Mouse (Mus musculus) ES-E14 (cell line): Measurements from ENCODE around the gene Hemgn. TPM values are rescaled to one million over a fixed set of nuclear protein-coding genes. Genes with fewer than 3 reads are reported as not detected.

Experiments
- DNase-seq: peaks from one replicate; pipeline ENCODE4 v3.0.0-alpha.2; 2013; ENCODE audit warnings: low read depth, low spot score
- H3K27ac ChIP-seq: 2 replicates; pipeline ENCODE4 v1.5.1; 2012; ENCODE audit warnings: low read depth, mild to moderate bottlenecking, low read length, moderate library complexity, mixed read lengths; ENCODE audit not compliant: poor library complexity, insufficient read depth, severe bottlenecking
- H3K36me3 ChIP-seq: 2 replicates; pipeline ENCODE4 v1.6.1; 2012; ENCODE audit warnings: mild to moderate bottlenecking, low read length, moderate library complexity, mixed read lengths; ENCODE audit not compliant: control insufficient read depth, poor library complexity, insufficient read depth, severe bottlenecking
- H3K4me1 ChIP-seq, 2 experiments: fragments of 150-350 bp in 1 of 2; sonication (generic) in 1 of 2; 2 replicates each; pipeline ENCODE4 v1.6.1; 2012; ENCODE audit warnings: low read length in 2 of 2, mild to moderate bottlenecking in 1 of 2, mixed read lengths in 1 of 2; ENCODE audit not compliant: control insufficient read depth in 2 of 2, insufficient read depth in 2 of 2, poor library complexity in 1 of 2
- H3K4me3 ChIP-seq, 2 experiments: fragments of 150-350 bp in 1 of 2; sonication (generic) in 1 of 2; 2 replicates each; pipeline ENCODE4 v1.5.1; 2012; ENCODE audit warnings: low read length in 2 of 2, low read depth in 1 of 2, mild to moderate bottlenecking in 1 of 2, mixed read lengths in 1 of 2; ENCODE audit not compliant: insufficient read depth in 1 of 2, poor library complexity in 1 of 2, severe bottlenecking in 1 of 2
- H3K9ac ChIP-seq: 2 replicates; pipeline ENCODE4 v1.6.1; 2012; ENCODE audit warnings: low read depth, mild to moderate bottlenecking, low read length, mixed read lengths; ENCODE audit not compliant: poor library complexity, insufficient read depth, severe bottlenecking
- H3K9me3 ChIP-seq: fragments of 150-350 bp; sonication (generic); 2 replicates; pipeline ENCODE4 v1.6.1; 2012; ENCODE audit warnings: low read depth, mild to moderate bottlenecking, low read length; ENCODE audit not compliant: control insufficient read depth, insufficient read depth
- CHD2 ChIP-seq: IDR thresholded peaks from 2 replicates; pipeline ENCODE4 v1.6.1; 2014; ENCODE audit warnings: mild to moderate bottlenecking, low read depth, low read length, inconsistent platforms
- HCFC1 ChIP-seq: IDR thresholded peaks from 2 replicates; pipeline ENCODE4 v1.6.1; 2012; ENCODE audit warnings: low read length, inconsistent platforms, borderline replicate concordance; ENCODE audit not compliant: insufficient read depth
- MAFK ChIP-seq: IDR thresholded peaks from 2 replicates; pipeline ENCODE4 v1.6.1; 2014; ENCODE audit warnings: mild to moderate bottlenecking, low read depth, low read length, inconsistent platforms; ENCODE audit not compliant: insufficient read depth
- ZC3H11A ChIP-seq: IDR thresholded peaks from 2 replicates; pipeline ENCODE4 v1.6.1; 2012; ENCODE audit warnings: low read depth, mild to moderate bottlenecking, inconsistent platforms, low read length, borderline replicate concordance
- ZNF384 ChIP-seq: IDR thresholded peaks from 2 replicates; pipeline ENCODE4 v1.6.1; 2012; ENCODE audit warnings: low read depth, low read length, inconsistent platforms
- in situ Hi-C, 2 experiments: fragments of 600-800 bp; cut with MboI; formaldehyde crosslinking; loops; one replicate each; pipeline ENCODE4 v1.15.1; 2025; ENCODE audit warnings: low sequenced_read_pairs in 2 of 2, inconsistent platforms in 1 of 2; ENCODE audit not compliant: unreplicated experiment in 2 of 2
- total RNA-seq: library from RNA; depleted of rRNA; stranded (reverse); fragments of 300-350 nt; gene quantifications from 2 replicates; pipeline ENCODE4 v1.2.3, GENCODE M21; 2012

The Hemgn gene
- total RNA-seq, 1 experiment, result not detected

DNA sequence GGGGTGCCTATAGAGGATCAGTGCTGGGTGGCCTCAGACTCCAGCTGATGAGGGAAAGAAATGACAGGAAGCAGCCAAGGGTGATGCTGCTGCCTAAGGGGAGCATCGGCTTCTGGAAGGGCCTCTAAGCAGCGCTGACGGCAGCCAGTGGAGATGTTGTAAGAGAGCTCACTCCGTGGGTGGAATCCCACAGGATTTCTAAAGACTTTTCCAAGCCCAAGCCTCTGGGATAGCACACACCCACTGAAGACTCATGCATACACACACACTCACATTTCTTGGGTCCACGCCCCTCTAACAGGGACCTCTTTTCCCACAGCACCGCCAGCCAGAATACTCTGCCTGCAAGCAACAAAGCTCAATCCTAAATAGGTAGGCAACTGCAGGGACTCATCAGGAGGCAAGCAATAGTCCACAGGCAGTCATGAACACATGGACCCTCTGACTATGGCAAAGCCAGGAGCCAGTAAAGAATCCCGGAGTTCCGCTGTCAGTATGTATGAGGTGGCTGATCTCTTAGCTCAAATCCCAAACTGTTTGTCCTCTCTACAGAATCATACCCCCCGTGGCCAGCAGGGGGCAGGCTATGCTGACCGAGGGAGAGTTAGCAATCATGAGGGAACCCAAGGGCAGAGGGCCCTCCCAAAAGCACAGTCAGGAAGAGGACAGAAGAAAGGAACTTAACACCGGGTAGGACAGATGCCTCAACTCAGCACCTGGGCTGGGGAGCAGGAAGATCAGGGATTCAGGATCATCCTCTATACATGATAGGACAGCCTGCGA is 56.8 kb downstream of the Hemgn start:
- TF ChIP-seq MAFK, result no peak
- no peak for TF ChIP-seq ZNF384
- no peak for TF ChIP-seq HCFC1
- TF ChIP-seq CHD2, result no peak
- no peak for TF ChIP-seq ZC3H11A
- no peaks in the 10 kb centered on the region for H3K36me3 ChIP-seq
- H3K4me1 ChIP-seq, result peaks cover 2 to 9% of the 10 kb centered on the region in 2 experiments; a peak in 1 of 4 replicates
- in situ Hi-C loops, result no loop called here
- no peak overlapping the region for H3K27ac ChIP-seq
- no peak overlapping the region for H3K4me3 ChIP-seq
- no peak overlapping the region for H3K9ac ChIP-seq
- DNase-seq, result peak; percentile 83
- H3K9me3 ChIP-seq, result no peaks in the 10 kb centered on the region

DNA sequence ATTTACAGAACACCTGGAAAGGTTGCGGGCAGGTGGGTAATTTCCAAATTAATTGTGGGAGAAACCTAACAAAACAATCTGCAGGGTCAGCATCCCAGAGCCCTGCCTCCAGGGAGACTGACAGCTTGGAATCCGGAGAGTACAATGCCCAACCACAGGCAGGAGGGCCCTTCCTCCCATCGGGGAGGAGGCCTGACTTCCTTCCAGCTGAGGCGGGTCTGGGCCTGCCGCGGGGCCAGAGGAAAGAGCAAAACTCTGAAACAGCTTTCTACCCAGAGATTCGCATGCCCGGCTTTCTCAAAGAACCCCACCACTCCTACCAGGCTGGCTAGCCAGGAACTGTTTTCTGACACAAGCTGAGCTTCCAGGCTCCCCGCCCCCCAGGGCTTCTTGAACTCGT is 60.3 kb downstream of the Hemgn start:
- no peak for DNase-seq
- Histone ChIP-seq H3K27ac (no peak overlapping the region), H3K4me1 (peaks cover 2 to 9% of the 10 kb centered on the region in 2 experiments; a peak in 1 of 4 replicates), H3K36me3 (no peaks in the 10 kb centered on the region), H3K4me3 (peak overlapping the region in 1 of 2 experiments; percentile 0; a peak in 1 of 4 replicates), H3K9me3 (no peaks in the 10 kb centered on the region), H3K9ac (no peak overlapping the region)
- peak; percentile 63; the same call in 1 of the 2 replicates for TF ChIP-seq MAFK
- no peak for TF ChIP-seq ZC3H11A
- TF ChIP-seq CHD2, result no peak
- in situ Hi-C loops, result no loop called here

DNA sequence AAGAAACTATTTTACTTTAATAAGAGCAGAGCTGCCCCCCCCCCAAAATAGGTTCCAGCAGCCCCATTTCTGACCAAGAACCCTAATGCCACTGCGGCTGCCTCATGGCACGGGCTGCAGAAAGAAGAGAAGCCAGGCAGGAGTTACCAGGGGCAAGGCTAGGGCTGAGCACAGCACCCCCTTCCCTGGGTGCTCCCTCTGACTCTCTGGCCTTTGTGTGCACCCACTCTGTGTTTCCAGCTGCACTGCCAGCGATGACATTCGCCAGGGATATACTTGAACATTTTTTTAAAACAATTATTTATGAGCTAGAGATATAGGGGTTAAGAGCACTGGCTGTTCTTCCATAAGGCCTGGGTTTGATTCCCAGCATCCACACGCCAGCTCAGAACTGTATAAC is 63.8 kb downstream of the Hemgn start:
- Histone ChIP-seq H3K9me3 (no peaks in the 10 kb centered on the region), H3K4me1 (peaks cover 2 to 13% of the 10 kb centered on the region in 2 experiments; a peak in 1 of 4 replicates), H3K9ac (no peak overlapping the region), H3K27ac (no peak overlapping the region), H3K4me3 (no peak overlapping the region), H3K36me3 (no peaks in the 10 kb centered on the region)
- in situ Hi-C loops, result loop anchor here in 1 of 2 experiments (25.0 kb wide), 1 partner anchor 1688 kb away; the partner anchor contains the start of gene Nr4a3
- DNase-seq, result no peak
- no peak for TF ChIP-seq ZC3H11A
- no peak for TF ChIP-seq ZNF384
- TF ChIP-seq HCFC1, result no peak
- no peak for TF ChIP-seq MAFK
- no peak for TF ChIP-seq CHD2

- no peak for TF ChIP-seq HCFC1
- TF ChIP-seq MAFK, result no peak
- TF ChIP-seq ZC3H11A, result no peak
- no peak for TF ChIP-seq ZNF384
- TF ChIP-seq CHD2, result no peak
- DNase-seq, result no peak
- Histone ChIP-seq H3K4me1 (peaks cover 2 to 13% of the 10 kb centered on the region in 2 experiments; a peak in 1 of 4 replicates), H3K9me3 (no peaks in the 10 kb centered on the region), H3K9ac (no peak overlapping the region), H3K4me3 (no peak overlapping the region), H3K27ac (no peak overlapping the region), H3K36me3 (no peaks in the 10 kb centered on the region)
- in situ Hi-C loops, result loop anchor here in 1 of 2 experiments (25.0 kb wide), 1 partner anchor 1688 kb away; the partner anchor contains the start of gene Nr4a3
These were observed 64.4 kb downstream of the Hemgn start for GRCm38 (mm10) chr4:46348897-46349296.
